Mouse (Mus musculus): ENCODE measurements at regions not wholly inside any gene's neighbourhood (a gene's known extent, or its start where the extent isn't known, plus 50 kb on each side); places are given as distances from the start of the nearest gene placed in this dataset.

GRCm38 (mm10) chr5:101323041-101323950 lies 341.5 kb downstream of the Nkx6-1 start:
- Histone ChIP-seq H3K27ac (ENCODE audit: insufficient read depth, low read length) (no peak overlapping the region), H3K4me1 (ENCODE audit: control insufficient read depth, insufficient read depth, low read length) (no peaks in the 10 kb centered on the region), H3K4me3 (ENCODE audit: insufficient read depth, low read length) (no peak overlapping the region)
- no peak for TF ChIP-seq CTCF (IDR thresholded peaks at IDR 0.05; ENCODE audit: extremely low read depth, insufficient read depth, low read length)
- TF ChIP-seq POLR2A (IDR thresholded peaks at IDR 0.05; ENCODE audit: extremely low read depth, insufficient read depth, low read length) = no peak

GRCm38 (mm10) chr5:101299986-101300385 lies 364.8 kb downstream of the Nkx6-1 start:
- H3K27ac ChIP-seq (ENCODE audit: insufficient read depth, low read length) = no peak overlapping the region
- no peak overlapping the region for H3K4me3 ChIP-seq (ENCODE audit: insufficient read depth, low read length)
- TF ChIP-seq POLR2A (IDR thresholded peaks at IDR 0.05; ENCODE audit: extremely low read depth, insufficient read depth, low read length) = no peak
- H3K4me1 ChIP-seq (ENCODE audit: control insufficient read depth, insufficient read depth, low read length) = no peaks in the 10 kb centered on the region

GRCm38 (mm10) chr5:101298411-101298810 lies 366.4 kb downstream of the Nkx6-1 start:
- TF ChIP-seq CTCF (IDR thresholded peaks at IDR 0.05; ENCODE audit: extremely low read depth, insufficient read depth, low read length) (no peak), POLR2A (IDR thresholded peaks at IDR 0.05; ENCODE audit: extremely low read depth, insufficient read depth, low read length) (no peak)
- Histone ChIP-seq H3K27ac (ENCODE audit: insufficient read depth, low read length) (no peak overlapping the region), H3K4me3 (ENCODE audit: insufficient read depth, low read length) (no peak overlapping the region), H3K4me1 (ENCODE audit: control insufficient read depth, insufficient read depth, low read length) (no peaks in the 10 kb centered on the region)

GRCm38 (mm10) chr5:101297511-101298102 lies 367.2 kb downstream of the Nkx6-1 start:
- Histone ChIP-seq H3K4me1 (ENCODE audit: control insufficient read depth, insufficient read depth, low read length) (no peaks in the 10 kb centered on the region), H3K4me3 (ENCODE audit: insufficient read depth, low read length) (no peak overlapping the region), H3K27ac (ENCODE audit: insufficient read depth, low read length) (no peak overlapping the region)
- no peak for TF ChIP-seq CTCF (IDR thresholded peaks at IDR 0.05; ENCODE audit: extremely low read depth, insufficient read depth, low read length)
- no peak for TF ChIP-seq POLR2A (IDR thresholded peaks at IDR 0.05; ENCODE audit: extremely low read depth, insufficient read depth, low read length)

GRCm38 (mm10) chr5:101295941-101296340 lies 368.9 kb downstream of the Nkx6-1 start:
- H3K4me3 ChIP-seq (ENCODE audit: insufficient read depth, low read length) = no peak overlapping the region
- no peaks in the 10 kb centered on the region for H3K4me1 ChIP-seq (ENCODE audit: control insufficient read depth, insufficient read depth, low read length)
- TF ChIP-seq CTCF (IDR thresholded peaks at IDR 0.05; ENCODE audit: extremely low read depth, insufficient read depth, low read length) = no peak
- no peak for TF ChIP-seq POLR2A (IDR thresholded peaks at IDR 0.05; ENCODE audit: extremely low read depth, insufficient read depth, low read length)
- H3K27ac ChIP-seq (ENCODE audit: insufficient read depth, low read length) = no peak overlapping the region

GRCm38 (mm10) chr5:101294031-101294430 lies 370.8 kb downstream of the Nkx6-1 start:
- TF ChIP-seq CTCF (IDR thresholded peaks at IDR 0.05; ENCODE audit: extremely low read depth, insufficient read depth, low read length) (no peak), POLR2A (IDR thresholded peaks at IDR 0.05; ENCODE audit: extremely low read depth, insufficient read depth, low read length) (no peak)
- no peaks in the 10 kb centered on the region for H3K4me1 ChIP-seq (ENCODE audit: control insufficient read depth, insufficient read depth, low read length)
- no peak overlapping the region for H3K4me3 ChIP-seq (ENCODE audit: insufficient read depth, low read length)
- H3K27ac ChIP-seq (ENCODE audit: insufficient read depth, low read length) = no peak overlapping the region

GRCm38 (mm10) chr5:101288358-101288757 lies 376.4 kb downstream of the Nkx6-1 start:
- H3K27ac ChIP-seq (ENCODE audit: insufficient read depth, low read length) = no peak overlapping the region
- no peaks in the 10 kb centered on the region for H3K4me1 ChIP-seq (ENCODE audit: control insufficient read depth, insufficient read depth, low read length)
- no peak overlapping the region for H3K4me3 ChIP-seq (ENCODE audit: insufficient read depth, low read length)
- 0 out of 2 replicates have a peak, but pooled peaks have one; percentile 5 for TF ChIP-seq CTCF (IDR thresholded peaks at IDR 0.05; ENCODE audit: extremely low read depth, insufficient read depth, low read length)
- TF ChIP-seq POLR2A (IDR thresholded peaks at IDR 0.05; ENCODE audit: extremely low read depth, insufficient read depth, low read length) = no peak

GRCm38 (mm10) chr5:101285941-101286340 lies 378.9 kb downstream of the Nkx6-1 start:
- H3K27ac ChIP-seq (ENCODE audit: insufficient read depth, low read length) = no peak overlapping the region
- no peaks in the 10 kb centered on the region for H3K4me1 ChIP-seq (ENCODE audit: control insufficient read depth, insufficient read depth, low read length)
- TF ChIP-seq POLR2A (IDR thresholded peaks at IDR 0.05; ENCODE audit: extremely low read depth, insufficient read depth, low read length) = no peak
- no peak for TF ChIP-seq CTCF (IDR thresholded peaks at IDR 0.05; ENCODE audit: extremely low read depth, insufficient read depth, low read length)
- H3K4me3 ChIP-seq (ENCODE audit: insufficient read depth, low read length) = no peak overlapping the region

GRCm38 (mm10) chr5:101250474-101250873 lies 405.0 kb downstream of the Gpat3 start:
- no peaks in the 10 kb centered on the region for H3K4me1 ChIP-seq (ENCODE audit: control insufficient read depth, insufficient read depth, low read length)
- TF ChIP-seq CTCF (IDR thresholded peaks at IDR 0.05; ENCODE audit: extremely low read depth, insufficient read depth, low read length) (no peak), POLR2A (IDR thresholded peaks at IDR 0.05; ENCODE audit: extremely low read depth, insufficient read depth, low read length) (no peak)

GRCm38 (mm10) chr5:101242651-101243050 lies 397.1 kb downstream of the Gpat3 start:
- H3K4me1 ChIP-seq (ENCODE audit: control insufficient read depth, insufficient read depth, low read length) = no peaks in the 10 kb centered on the region
- no peak overlapping the region for H3K4me3 ChIP-seq (ENCODE audit: insufficient read depth, low read length)
- H3K27ac ChIP-seq (ENCODE audit: insufficient read depth, low read length) = no peak overlapping the region
- TF ChIP-seq CTCF (IDR thresholded peaks at IDR 0.05; ENCODE audit: extremely low read depth, insufficient read depth, low read length) (0 out of 2 replicates have a peak, but pooled peaks have one; percentile 1), POLR2A (IDR thresholded peaks at IDR 0.05; ENCODE audit: extremely low read depth, insufficient read depth, low read length) (no peak)

More at GRCm38 (mm10) chr5:101250474-101250873, 405.0 kb downstream of the Gpat3 start:
- H3K4me3 ChIP-seq (ENCODE audit: insufficient read depth, low read length) = no peak overlapping the region
- H3K27ac ChIP-seq (ENCODE audit: insufficient read depth, low read length) = no peak overlapping the region
